Mouse (Mus musculus): ENCODE measurements around the gene Gm1673.

Gene Gm1673

GRCm38 (mm10) chr5:33997051-33997741 is 14.0 kb downstream of the Gm1673 start:
- peak; percentile 87 to 88 for DNase-seq (ENCODE audit: low spot score in 2 of 2)

GRCm38 (mm10) chr5:33997829-33998504 is 14.7 kb downstream of the Gm1673 start:
- DNase-seq (ENCODE audit: low spot score in 2 of 2) = no peak

- no peak for DNase-seq (ENCODE audit: low spot score in 2 of 2)
These were observed 15.3 kb downstream of the Gm1673 start for GRCm38 (mm10) chr5:33998505-33998877.

- peak in 1 of 2 experiments; percentile 44 for DNase-seq (ENCODE audit: low spot score in 2 of 2)
These were observed 16.3 kb downstream of the Gm1673 start for GRCm38 (mm10) chr5:33999466-34000090.

- DNase-seq (ENCODE audit: low spot score in 2 of 2) = peak in 1 of 2 experiments; percentile 49
These were observed 17.6 kb downstream of the Gm1673 start for GRCm38 (mm10) chr5:34000809-34001208.

GRCm38 (mm10) chr5:34001401-34001800 is 18.2 kb downstream of the Gm1673 start:
- DNase-seq (ENCODE audit: low spot score in 2 of 2) = peak in 1 of 2 experiments; percentile 31

GRCm38 (mm10) chr5:34002636-34003035 is 19.4 kb downstream of the Gm1673 start:
- no peak for DNase-seq (ENCODE audit: low spot score in 2 of 2)

- no peak for DNase-seq (ENCODE audit: low spot score in 2 of 2)
These were observed 21.4 kb downstream of the Gm1673 start for GRCm38 (mm10) chr5:34004618-34005017.

- DNase-seq (ENCODE audit: low spot score in 2 of 2) = peak in 1 of 2 experiments; percentile 15
These were observed 23.6 kb downstream of the Gm1673 start for GRCm38 (mm10) chr5:34006832-34007231.

GRCm38 (mm10) chr5:34007392-34007941 is 24.2 kb downstream of the Gm1673 start:
- no peak for DNase-seq (ENCODE audit: low spot score in 2 of 2)

GRCm38 (mm10) chr5:34014652-34015051 is 31.4 kb downstream of the Gm1673 start:
- DNase-seq (ENCODE audit: low spot score in 2 of 2) = no peak

- no peak for DNase-seq (ENCODE audit: low spot score in 2 of 2)
These were observed 35.7 kb downstream of the Gm1673 start for GRCm38 (mm10) chr5:34018968-34019367.

GRCm38 (mm10) chr5:34030101-34030500 is 46.9 kb downstream of the Gm1673 start:
- no peak for DNase-seq (ENCODE audit: low spot score in 2 of 2)

- DNase-seq (ENCODE audit: low spot score in 2 of 2) = no peak
These were observed 47.8 kb downstream of the Gm1673 start for GRCm38 (mm10) chr5:34031022-34031421.

- no peak for DNase-seq (ENCODE audit: low spot score in 2 of 2)
These were observed 49.3 kb downstream of the Gm1673 start for GRCm38 (mm10) chr5:34032520-34032919.

All from right cerebral cortex, postnatal 10 days (tissue).